Mouse (Mus musculus): ENCODE results near the gene Olfr223. TPM values are rescaled to one million over a fixed set of nuclear protein-coding genes. Genes with fewer than 3 reads are reported as not detected.
"Not testable (repeated sequence)": the region's sequence is repeated elsewhere in the genome, so short reads cannot be mapped to it uniquely, and the experiment has no call there.

Gene Olfr223
- polyA plus RNA-seq, 1 experiment from 2014 or later: not detected

DNA sequence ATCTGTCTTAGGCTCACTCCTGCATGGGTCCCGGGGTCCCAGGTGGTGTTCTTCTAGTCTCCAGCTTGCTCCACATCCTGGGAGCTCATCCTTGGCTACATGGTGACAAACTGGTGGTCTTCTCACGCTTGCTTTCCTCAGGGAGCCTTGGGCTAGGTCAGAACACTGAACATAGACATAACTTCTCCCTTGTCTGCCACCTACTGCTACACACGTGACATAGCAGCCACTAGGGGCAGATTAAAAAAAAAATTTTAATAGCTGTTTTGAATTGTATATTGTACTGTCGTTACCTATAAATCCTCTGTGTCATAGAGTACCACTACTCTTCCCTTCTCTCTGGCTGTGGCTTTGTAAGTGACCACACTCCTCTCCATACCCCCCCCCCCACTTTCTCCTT lies 3.0 kb upstream of the Olfr223 start:
- no peaks in the 10 kb centered on the region for H3K9me3 ChIP-seq (replicated peaks)
- WGBS: 37% methylated on average over 4 of the region's 4 CpGs

GRCm38 (mm10) chr11:59589496-59589895 lies 3.6 kb downstream of the Olfr223 start:
- Histone ChIP-seq H3K4me2 (no peak overlapping the region), H3K27ac (ENCODE audit: poor library complexity, severe bottlenecking) (no peak overlapping the region), H3K4me1 (replicated peaks) (no peaks in the 10 kb centered on the region), H3K36me3 (no peaks in the 10 kb centered on the region), H3K27me3 (replicated peaks) (no peaks in the 10 kb centered on the region), H3K9ac (no peak overlapping the region), H3K9me3 (replicated peaks) (no peaks in the 10 kb centered on the region), H3K4me3 (no peak overlapping the region)
- no peak for ATAC-seq (ENCODE audit: insufficient number of reproducible peaks, low FRiP score)
- 83% methylated on average over 8 of the region's 8 CpGs for WGBS

More for the DNA sequence above, 3.0 kb upstream of the Olfr223 start:
- H3K36me3 ChIP-seq: no peaks in the 10 kb centered on the region
- H3K4me2 ChIP-seq: no peak overlapping the region
- no peak overlapping the region for H3K27ac ChIP-seq (ENCODE audit: poor library complexity, severe bottlenecking)
- ATAC-seq (ENCODE audit: insufficient number of reproducible peaks, low FRiP score): no peak
- H3K9ac ChIP-seq: no peak overlapping the region
- 0 out of 2 replicates have a peak, but pooled peaks cover 6% of the 10 kb centered on the region for H3K27me3 ChIP-seq (replicated peaks)
- H3K4me3 ChIP-seq: no peak overlapping the region
- no peaks in the 10 kb centered on the region for H3K4me1 ChIP-seq (replicated peaks)

DNA sequence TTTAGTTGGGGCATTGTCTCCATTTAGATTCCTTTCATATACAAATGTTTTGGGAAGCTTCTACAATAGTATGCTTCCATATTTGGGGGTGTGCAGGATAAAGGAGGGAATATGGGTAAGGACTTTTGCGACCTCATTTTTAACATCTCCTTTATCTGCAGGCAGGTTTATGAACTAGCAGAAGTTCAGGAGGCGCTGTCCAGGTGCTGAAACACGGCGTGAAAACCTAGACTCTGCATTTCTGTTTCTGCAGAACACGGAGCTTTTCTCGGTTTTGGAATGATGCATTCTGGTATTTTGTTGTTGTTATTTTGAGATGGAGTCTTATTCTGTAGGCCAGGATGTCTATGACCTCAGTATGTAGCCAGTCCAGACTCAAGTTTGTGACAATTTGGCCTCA lies 8.6 kb downstream of the Olfr223 start:
- H3K4me1 ChIP-seq (replicated peaks): no peaks in the 10 kb centered on the region
- no peak for ATAC-seq (ENCODE audit: insufficient number of reproducible peaks, low FRiP score)
- H3K36me3 ChIP-seq: no peaks in the 10 kb centered on the region
- no peak overlapping the region for H3K9ac ChIP-seq
- no peak overlapping the region for H3K4me3 ChIP-seq
- WGBS: 27% methylated on average over 6 of the region's 6 CpGs
- no peak overlapping the region for H3K27ac ChIP-seq (ENCODE audit: poor library complexity, severe bottlenecking)
- H3K4me2 ChIP-seq: no peak overlapping the region
- no peaks in the 10 kb centered on the region for H3K9me3 ChIP-seq (replicated peaks)
- H3K27me3 ChIP-seq (replicated peaks): no peaks in the 10 kb centered on the region

DNA sequence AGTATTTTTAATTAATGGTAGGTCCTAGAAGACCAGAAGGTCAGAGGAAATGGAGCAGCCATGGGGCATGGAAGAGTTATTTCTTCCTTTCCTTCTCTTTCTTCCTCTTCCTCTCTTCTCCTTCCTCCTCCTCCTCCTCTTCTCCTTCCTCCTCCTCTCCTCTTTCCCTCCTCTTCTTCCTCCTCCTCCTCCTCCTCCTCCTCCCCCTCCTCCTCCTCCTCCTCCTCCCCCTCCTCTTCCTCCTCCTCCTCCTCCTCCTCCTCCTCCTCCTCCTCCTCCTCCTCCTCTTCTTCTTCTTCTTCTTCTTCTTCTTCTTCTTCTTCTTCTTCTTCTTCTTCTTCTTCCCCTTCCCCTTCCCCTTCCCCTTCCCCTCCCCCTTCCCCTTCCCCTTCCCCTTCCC lies 17.0 kb downstream of the Olfr223 start, which contains the start of gene Olfr222:
TSS of gene Olfr222 (minus strand) at position 101 of the 400 bp plus-strand sequence.
- H3K4me1 ChIP-seq (replicated peaks); H3K27ac ChIP-seq (ENCODE audit: poor library complexity, severe bottlenecking); H3K9me3 ChIP-seq (replicated peaks); H3K4me2 ChIP-seq; ATAC-seq (ENCODE audit: insufficient number of reproducible peaks, low FRiP score); H3K36me3 ChIP-seq; H3K4me3 ChIP-seq; H3K9ac ChIP-seq: not testable (repeated sequence)
- H3K27me3 ChIP-seq (replicated peaks): peaks cover 44% of the 10 kb centered on the region

- Histone ChIP-seq H3K27me3 (replicated peaks) (peaks cover 48% of the 10 kb centered on the region), H3K4me2 (no peak overlapping the region), H3K36me3 (no peaks in the 10 kb centered on the region), H3K9ac (no peak overlapping the region), H3K4me1 (replicated peaks) (no peaks in the 10 kb centered on the region), H3K9me3 (replicated peaks) (no peaks in the 10 kb centered on the region), H3K4me3 (no peak overlapping the region), H3K27ac (ENCODE audit: poor library complexity, severe bottlenecking) (no peak overlapping the region)
- WGBS: 57% methylated on average over 9 of the region's 9 CpGs
- no peak for ATAC-seq (ENCODE audit: insufficient number of reproducible peaks, low FRiP score)
Observed at GRCm38 (mm10) chr11:59575726-59576125, 17.4 kb downstream of the Olfr223 start.

- no peak overlapping the region for H3K4me2 ChIP-seq
Observed at GRCm38 (mm10) chr11:59569306-59569705, 23.8 kb downstream of the Olfr223 start.

GRCm38 (mm10) chr11:59562837-59563236 lies 30.3 kb downstream of the Olfr223 start:
- Histone ChIP-seq H3K27me3 (replicated peaks) (peaks cover 4% of the 10 kb centered on the region; the same call in 1 of the 2 replicates), H3K4me2 (no peak overlapping the region), H3K9me3 (replicated peaks) (no peaks in the 10 kb centered on the region), H3K9ac (no peak overlapping the region), H3K4me1 (replicated peaks) (no peaks in the 10 kb centered on the region), H3K36me3 (no peaks in the 10 kb centered on the region), H3K4me3 (no peak overlapping the region), H3K27ac (ENCODE audit: poor library complexity, severe bottlenecking) (no peak overlapping the region)
- no peak for ATAC-seq (ENCODE audit: insufficient number of reproducible peaks, low FRiP score)
- WGBS: 72% methylated on average over 9 of the region's 9 CpGs

More at GRCm38 (mm10) chr11:59569306-59569705, 23.8 kb downstream of the Olfr223 start:
- 56% methylated on average over 3 of the region's 3 CpGs for WGBS
- H3K27ac ChIP-seq (ENCODE audit: poor library complexity, severe bottlenecking): no peak overlapping the region
- no peak for ATAC-seq (ENCODE audit: insufficient number of reproducible peaks, low FRiP score)
- no peaks in the 10 kb centered on the region for H3K36me3 ChIP-seq
- H3K9me3 ChIP-seq (replicated peaks): no peaks in the 10 kb centered on the region
- H3K4me3 ChIP-seq: no peak overlapping the region
- peaks cover 48% of the 10 kb centered on the region for H3K27me3 ChIP-seq (replicated peaks)
- H3K9ac ChIP-seq: no peak overlapping the region
- no peaks in the 10 kb centered on the region for H3K4me1 ChIP-seq (replicated peaks)

DNA sequence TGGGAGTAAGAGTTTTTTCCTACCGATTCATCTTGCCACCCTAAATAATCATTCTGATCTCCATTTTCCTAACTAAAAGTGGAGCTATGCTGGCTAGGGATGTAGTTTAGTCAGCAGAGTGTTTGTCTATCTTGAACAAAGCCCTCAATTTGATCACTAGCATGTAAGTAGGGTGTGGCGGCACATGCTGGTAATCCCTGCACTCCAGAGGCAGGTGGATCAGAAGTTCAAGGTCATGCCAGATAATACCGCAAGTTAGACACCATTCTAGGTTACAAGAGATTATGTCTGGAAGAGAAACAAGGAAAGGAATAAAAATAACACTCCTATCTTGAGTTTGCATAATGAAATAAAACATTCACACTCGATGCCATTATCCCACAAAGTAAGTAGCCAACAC lies 30.8 kb downstream of the Olfr223 start:
- no peak overlapping the region for H3K4me2 ChIP-seq
- no peaks in the 10 kb centered on the region for H3K4me1 ChIP-seq (replicated peaks)
- no peaks in the 10 kb centered on the region for H3K36me3 ChIP-seq
- ATAC-seq (ENCODE audit: insufficient number of reproducible peaks, low FRiP score): no peak
- no peak overlapping the region for H3K27ac ChIP-seq (ENCODE audit: poor library complexity, severe bottlenecking)
- H3K9ac ChIP-seq: no peak overlapping the region
- H3K9me3 ChIP-seq (replicated peaks): no peaks in the 10 kb centered on the region
- WGBS: 81% methylated on average over 4 of the region's 4 CpGs
- no peaks in the 10 kb centered on the region; the same call in 1 of the 2 replicates for H3K27me3 ChIP-seq (replicated peaks)
- H3K4me3 ChIP-seq: no peak overlapping the region

DNA sequence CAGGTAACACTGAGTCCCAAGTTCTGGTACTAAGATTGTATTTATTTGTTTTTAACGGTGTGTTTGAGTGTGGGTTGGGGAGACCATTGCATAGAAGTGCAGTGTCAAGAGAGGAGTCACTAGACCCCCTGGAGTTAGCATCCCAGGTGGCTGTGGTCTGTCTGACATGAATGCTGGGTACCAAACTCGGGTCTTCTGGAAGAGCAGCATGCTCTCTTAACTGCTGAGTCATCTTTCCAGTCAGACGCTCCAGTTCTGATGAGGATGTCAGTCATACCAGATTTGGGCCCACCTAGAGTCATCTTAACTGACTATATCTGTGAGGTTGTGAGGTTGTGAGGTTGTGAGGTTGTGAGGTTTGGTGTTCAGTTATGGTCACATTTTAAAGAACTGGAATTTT lies 32.2 kb downstream of the Olfr223 start:
- Histone ChIP-seq H3K36me3 (no peaks in the 10 kb centered on the region), H3K27me3 (replicated peaks) (no peaks in the 10 kb centered on the region), H3K27ac (ENCODE audit: poor library complexity, severe bottlenecking) (no peak overlapping the region), H3K9ac (no peak overlapping the region), H3K9me3 (replicated peaks) (no peaks in the 10 kb centered on the region), H3K4me1 (replicated peaks) (no peaks in the 10 kb centered on the region), H3K4me2 (no peak overlapping the region), H3K4me3 (no peak overlapping the region)
- 65% methylated on average over 3 of the region's 3 CpGs for WGBS
- no peak for ATAC-seq (ENCODE audit: insufficient number of reproducible peaks, low FRiP score)

DNA sequence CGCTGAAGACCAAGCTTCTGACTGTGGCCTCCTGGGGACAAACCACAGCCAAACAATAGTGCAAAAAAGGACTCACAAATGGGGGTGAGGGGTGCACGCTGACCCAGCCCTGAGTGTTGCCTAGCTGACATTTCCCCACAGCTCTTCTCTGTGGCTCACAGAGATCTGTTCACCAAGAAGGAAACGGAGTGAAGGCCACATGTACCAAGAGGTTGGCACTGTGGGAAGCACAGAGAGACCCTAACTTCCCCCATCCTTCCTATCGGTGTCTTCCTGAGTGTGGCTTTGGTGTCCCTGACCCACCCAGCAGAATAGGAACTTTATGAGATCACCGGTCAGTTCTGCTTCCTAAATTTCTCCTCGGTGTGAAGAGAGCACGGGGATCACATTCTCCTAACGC lies 38.6 kb downstream of the Olfr223 start:
- 0 out of 2 replicates have a peak, but pooled peaks cover 12% of the 10 kb centered on the region for H3K27me3 ChIP-seq (replicated peaks)
- 76% methylated on average over 8 of the region's 8 CpGs for WGBS
- no peak overlapping the region for H3K4me2 ChIP-seq
- no peak overlapping the region for H3K27ac ChIP-seq (ENCODE audit: poor library complexity, severe bottlenecking)
- H3K9ac ChIP-seq: no peak overlapping the region
- H3K36me3 ChIP-seq: no peaks in the 10 kb centered on the region
- H3K9me3 ChIP-seq (replicated peaks): no peaks in the 10 kb centered on the region
- no peak overlapping the region for H3K4me3 ChIP-seq
- ATAC-seq (ENCODE audit: insufficient number of reproducible peaks, low FRiP score): no peak
- no peaks in the 10 kb centered on the region for H3K4me1 ChIP-seq (replicated peaks)

DNA sequence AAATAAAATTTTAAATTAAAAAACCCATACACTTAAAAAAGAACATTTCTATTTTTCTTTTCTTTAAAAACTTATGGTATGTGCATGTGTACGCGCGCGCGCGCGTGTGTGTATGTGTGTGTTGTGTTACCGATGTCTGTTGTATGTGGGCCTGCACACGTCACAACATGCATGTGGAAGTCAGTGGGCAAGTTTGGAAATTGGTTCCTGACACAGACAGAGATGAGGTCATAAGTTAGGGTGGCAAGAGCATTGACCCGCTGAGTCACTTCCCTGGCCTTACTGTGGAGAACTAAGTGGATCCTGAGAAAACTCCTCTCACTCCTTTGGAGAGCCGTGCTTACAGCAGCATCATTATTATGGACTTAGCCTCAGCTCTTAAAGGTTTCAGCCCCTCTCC lies 39.0 kb downstream of the Olfr223 start:
- no peaks in the 10 kb centered on the region for H3K9me3 ChIP-seq (replicated peaks)
- no peak for ATAC-seq (ENCODE audit: insufficient number of reproducible peaks, low FRiP score)
- no peak overlapping the region for H3K4me3 ChIP-seq
- no peak overlapping the region for H3K9ac ChIP-seq
- no peaks in the 10 kb centered on the region for H3K36me3 ChIP-seq
- 91% methylated on average over 11 of the region's 11 CpGs for WGBS
- no peak overlapping the region for H3K27ac ChIP-seq (ENCODE audit: poor library complexity, severe bottlenecking)
- H3K4me1 ChIP-seq (replicated peaks): no peaks in the 10 kb centered on the region
- 0 out of 2 replicates have a peak, but pooled peaks cover 12% of the 10 kb centered on the region for H3K27me3 ChIP-seq (replicated peaks)
- no peak overlapping the region for H3K4me2 ChIP-seq

GRCm38 (mm10) chr11:59544005-59544404 lies 49.1 kb downstream of the Olfr223 start:
- no peaks in the 10 kb centered on the region for H3K36me3 ChIP-seq
- 75% methylated on average over 9 of the region's 9 CpGs for WGBS

More at GRCm38 (mm10) chr11:59544005-59544404, 49.1 kb downstream of the Olfr223 start:
- no peak overlapping the region for H3K4me3 ChIP-seq
- H3K9me3 ChIP-seq (replicated peaks): no peaks in the 10 kb centered on the region
- no peak overlapping the region for H3K9ac ChIP-seq
- 0 out of 2 replicates have a peak, but pooled peaks cover 4% of the 10 kb centered on the region for H3K27me3 ChIP-seq (replicated peaks)
- no peak overlapping the region for H3K4me2 ChIP-seq
- no peaks in the 10 kb centered on the region for H3K4me1 ChIP-seq (replicated peaks)
- H3K27ac ChIP-seq (ENCODE audit: poor library complexity, severe bottlenecking): no peak overlapping the region
- ATAC-seq (ENCODE audit: insufficient number of reproducible peaks, low FRiP score): no peak
